Mouse (Mus musculus) left cerebral cortex, adult 8-10 months (tissue): ENCODE measurements around the gene Stx4a. TPM values are rescaled to one million over a fixed set of nuclear protein-coding genes. Genes with fewer than 3 reads are reported as not detected.

ENCODE experiments used
- DNase-seq, 2 experiments: peaks; one replicate each; pipeline ENCODE4 v3.0.0; 2022; ENCODE audit warnings: low spot score in 2 of 2
- total RNA-seq, 4 experiments: library from RNA; stranded (reverse); gene quantifications; 2 replicates each; pipeline ENCODE4 v1.2.4; 2022

The Stx4a gene
- total RNA-seq, 4 experiments from 2014 or later: 62.3 to 96.9 (median 71.2) TPM

GRCm38 (mm10) chr7:127898179-127898956, 74.3 kb downstream of the Stx4a start:
- no peak for DNase-seq

Other genes with a start within 250 kb of the Stx4a start
- gene Ccdc189, start 235.7 kb upstream of the Stx4a start, total RNA-seq: 10 to 100 TPM in 2 of 4 experiments, 1 to 10 TPM in 2; 7.4 to 10.5 (median 10.0) TPM
- 10 to 100 TPM; 57.1 to 68.5 (median 67.5) TPM for gene Rnf40, start 235.5 kb upstream of the Stx4a start, total RNA-seq
- 10 to 100 TPM; 19.3 to 29.3 (median 21.9) TPM for gene Zfp629, start 208.5 kb upstream of the Stx4a start, total RNA-seq
- gene Bcl7c, start 115.4 kb upstream of the Stx4a start, total RNA-seq: 10 to 100 TPM; 31.4 to 49.5 (median 43.6) TPM
- 1 to 10 TPM; 3.1 to 6.9 (median 4.2) TPM for gene Ctf1, start 111.6 kb upstream of the Stx4a start, total RNA-seq
- gene Ctf2, start 92.1 kb upstream of the Stx4a start, total RNA-seq: not detected
- gene Fbxl19, start 79.8 kb upstream of the Stx4a start, total RNA-seq: 10 to 100 TPM; 59.3 to 68.5 (median 63.5) TPM
- gene Orai3, start 54.5 kb upstream of the Stx4a start, total RNA-seq: 10 to 100 TPM; 18.0 to 22.2 (median 19.5) TPM
- 10 to 100 TPM; 44.7 to 48.4 (median 46.9) TPM for gene Setd1a, start 47.6 kb upstream of the Stx4a start, total RNA-seq
- gene Gm49388, start 38.7 kb upstream of the Stx4a start, total RNA-seq: 1 to 10 TPM; 3.9 to 6.2 (median 4.6) TPM
- 1 to 10 TPM; 4.2 to 9.7 (median 4.6) TPM for gene Hsd3b7, start 23.7 kb upstream of the Stx4a start, total RNA-seq
- gene Stx1b, start 255 bp downstream of the Stx4a start, total RNA-seq: 100 to 1,000 TPM; 444 to 479 (median 451) TPM
- 10 to 100 TPM; 29.9 to 32.8 (median 31.2) TPM for gene Zfp646, start 51.9 kb downstream of the Stx4a start, total RNA-seq
- 10 to 100 TPM; 22.7 to 25.3 (median 23.3) TPM for gene Zfp668, start 52.5 kb downstream of the Stx4a start, total RNA-seq
- 1 to 10 TPM in 3 of 4 experiments, under 1 TPM in 1; 0.78 to 2.1 (median 1.4) TPM for gene Prss53, start 66.7 kb downstream of the Stx4a start, total RNA-seq
- not detected for gene Gm21974, start 71.2 kb downstream of the Stx4a start, total RNA-seq
- gene Vkorc1, start 71.3 kb downstream of the Stx4a start, total RNA-seq: 10 to 100 TPM; 18.5 to 31.2 (median 25.2) TPM
- 10 to 100 TPM; 39.4 to 47.5 (median 44.3) TPM for gene Bckdk, start 79.8 kb downstream of the Stx4a start, total RNA-seq
- gene Kat8, start 88.2 kb downstream of the Stx4a start, total RNA-seq: 10 to 100 TPM; 25.3 to 33.8 (median 27.6) TPM
- gene Prss8, start 105.8 kb downstream of the Stx4a start, total RNA-seq: under 1 TPM in 2 of 4 experiments, not detected in 2; 0.33 to 0.82 TPM
- gene Prss36, start 122.4 kb downstream of the Stx4a start, total RNA-seq: 1 to 10 TPM; 6.2 to 9.2 (median 8.0) TPM
- 100 to 1,000 TPM; 329 to 369 (median 354) TPM for gene Fus, start 143.2 kb downstream of the Stx4a start, total RNA-seq
- 10 to 100 TPM in 1 of 4 experiments, 1 to 10 TPM in 3; 2.6 to 11.7 (median 5.2) TPM for gene Pycard, start 169.6 kb downstream of the Stx4a start, total RNA-seq
- gene Trim72, start 179.7 kb downstream of the Stx4a start, total RNA-seq: 1 to 10 TPM in 3 of 4 experiments, under 1 TPM in 1; 0.96 to 1.5 (median 1.4) TPM
- gene Itgam, start 238.3 kb downstream of the Stx4a start, total RNA-seq: 10 to 100 TPM; 11.2 to 21.7 (median 15.7) TPM
- under 1 TPM in 2 of 4 experiments, not detected in 2; 0.14 to 0.18 TPM for gene Gm49368, start 238.4 kb downstream of the Stx4a start, total RNA-seq